Mouse (Mus musculus) heart, adult 9 months (tissue): ENCODE measurements around the gene Dock1.

Experiments
- DNase-seq, 2 experiments: peaks; one replicate each; pipeline ENCODE4 v3.0.0; 2022; ENCODE audit warnings: low spot score in 2 of 2

The Dock1 gene

GRCm38 (mm10) chr7:134751496-134751895 is 81.0 kb downstream of the Dock1 start:
- no peak for DNase-seq

- DNase-seq = no peak
Observed at GRCm38 (mm10) chr7:134753417-134753816, 83.0 kb downstream of the Dock1 start.

GRCm38 (mm10) chr7:134757605-134758004 is 87.2 kb downstream of the Dock1 start:
- no peak for DNase-seq

- no peak for DNase-seq
Observed at GRCm38 (mm10) chr7:134761799-134762198, 91.3 kb downstream of the Dock1 start.

- no peak for DNase-seq
Observed at GRCm38 (mm10) chr7:134765130-134765529, 94.7 kb downstream of the Dock1 start.

GRCm38 (mm10) chr7:134771314-134771713 is 100.9 kb downstream of the Dock1 start:
- DNase-seq = no peak

- DNase-seq = peak; percentile 19 to 33
Observed at GRCm38 (mm10) chr7:134772363-134772762, 101.9 kb downstream of the Dock1 start.

GRCm38 (mm10) chr7:134772867-134773590 is 102.6 kb downstream of the Dock1 start:
- DNase-seq = no peak

- DNase-seq = no peak
Observed at GRCm38 (mm10) chr7:134773761-134774415, 103.4 kb downstream of the Dock1 start.

- DNase-seq = no peak
Observed at GRCm38 (mm10) chr7:134774468-134775162, 104.2 kb downstream of the Dock1 start.

- DNase-seq = no peak
Observed at GRCm38 (mm10) chr7:134775671-134776070, 105.2 kb downstream of the Dock1 start.

GRCm38 (mm10) chr7:134776306-134776705 is 105.9 kb downstream of the Dock1 start:
- no peak for DNase-seq

GRCm38 (mm10) chr7:134779761-134780160 is 109.3 kb downstream of the Dock1 start:
- DNase-seq = no peak

- DNase-seq = no peak
Observed at GRCm38 (mm10) chr7:134787110-134787509, 116.7 kb downstream of the Dock1 start.

GRCm38 (mm10) chr7:134794889-134795288 is 124.4 kb downstream of the Dock1 start:
- DNase-seq = no peak

GRCm38 (mm10) chr7:134800079-134800478 is 129.6 kb downstream of the Dock1 start:
- no peak for DNase-seq

- no peak for DNase-seq
Observed at GRCm38 (mm10) chr7:134804422-134804821, 134.0 kb downstream of the Dock1 start.

GRCm38 (mm10) chr7:134806799-134807198 is 136.3 kb downstream of the Dock1 start:
- DNase-seq = no peak

- no peak for DNase-seq
Observed at GRCm38 (mm10) chr7:134808406-134808805, 138.0 kb downstream of the Dock1 start.

GRCm38 (mm10) chr7:134809241-134809975 is 139.0 kb downstream of the Dock1 start:
- DNase-seq = no peak

- no peak for DNase-seq
Observed at GRCm38 (mm10) chr7:134818471-134818870, 148.0 kb downstream of the Dock1 start.

- no peak for DNase-seq
Observed at GRCm38 (mm10) chr7:134821264-134821663, 150.8 kb downstream of the Dock1 start.
